Mouse (Mus musculus): ENCODE results near the gene Efna1. TPM values are rescaled to one million over a fixed set of nuclear protein-coding genes. Genes with fewer than 3 reads are reported as not detected.

Efna1 gene
- total RNA-seq, 4 experiments from 2014 or later: 7.9 to 12.6 (median 10.5) TPM

DNA sequence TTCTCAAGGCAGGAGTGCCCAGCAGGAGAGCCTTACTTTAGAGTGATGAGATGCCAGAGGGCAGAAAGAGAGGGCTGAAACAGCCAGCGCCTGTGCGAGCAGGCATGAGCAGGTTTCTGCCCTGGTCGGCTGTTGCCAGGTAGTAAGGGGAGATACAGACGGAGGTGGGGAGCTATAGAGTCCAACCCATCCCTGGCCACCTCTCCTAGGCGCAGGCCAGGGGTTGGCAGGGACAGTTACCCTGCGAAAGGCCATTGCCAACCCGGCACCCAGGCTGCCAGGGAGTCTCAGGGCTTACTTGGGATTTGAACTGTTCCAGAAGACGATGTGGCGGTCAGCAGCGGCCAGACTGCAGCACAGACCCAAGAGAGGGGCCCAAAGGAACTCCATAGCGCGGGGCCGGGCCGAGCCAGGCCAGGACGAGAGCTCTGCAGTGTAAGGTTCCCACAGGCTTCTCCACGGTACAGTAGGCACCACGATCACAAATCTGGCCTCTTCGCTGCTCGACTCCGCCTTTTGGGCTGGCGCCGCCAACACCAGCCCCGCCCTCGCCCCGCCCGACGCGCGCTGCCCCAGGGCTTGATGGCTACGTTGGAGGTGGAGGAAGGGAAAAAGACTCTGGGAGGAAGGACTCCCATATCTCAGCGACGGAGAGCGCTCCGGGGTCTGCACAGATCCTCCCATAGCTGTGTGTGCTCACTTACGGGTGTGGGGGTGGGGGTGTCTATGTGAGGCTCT lies 1.6 kb downstream of the Efna1 start:
- DNase-seq (ENCODE audit: low spot score in 2 of 2): peak; percentile 78 to 84

DNA sequence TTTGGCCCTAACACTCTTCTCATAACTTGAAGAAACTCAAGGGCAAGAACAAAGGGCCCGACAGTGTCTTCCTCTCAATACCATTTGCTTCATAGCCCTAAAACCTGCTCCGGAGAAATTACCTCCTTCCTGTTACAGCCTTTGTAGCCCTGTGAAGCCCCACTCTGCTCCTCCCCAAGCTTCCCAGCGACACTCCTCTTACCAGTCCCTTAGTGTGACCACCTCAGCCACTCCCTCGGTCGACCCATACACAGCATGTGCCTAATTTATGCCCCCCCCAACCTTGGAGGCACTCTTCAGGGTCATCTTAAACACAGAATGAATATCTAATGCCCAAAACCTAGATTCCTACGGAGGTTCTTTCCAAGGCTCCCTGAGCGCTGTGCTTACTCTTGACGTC lies 2.3 kb downstream of the Efna1 start:
- no peak for DNase-seq (ENCODE audit: low spot score in 2 of 2)

GRCm38 (mm10) chr3:89278107-89278506 lies 2.8 kb downstream of the Efna1 start:
- no peak for DNase-seq (ENCODE audit: low spot score in 2 of 2)

GRCm38 (mm10) chr3:89277281-89278021 lies 3.5 kb downstream of the Efna1 start:
- DNase-seq (ENCODE audit: low spot score in 2 of 2): no peak

GRCm38 (mm10) chr3:89276061-89276460 lies 4.9 kb downstream of the Efna1 start:
- DNase-seq (ENCODE audit: low spot score in 2 of 2): no peak

DNA sequence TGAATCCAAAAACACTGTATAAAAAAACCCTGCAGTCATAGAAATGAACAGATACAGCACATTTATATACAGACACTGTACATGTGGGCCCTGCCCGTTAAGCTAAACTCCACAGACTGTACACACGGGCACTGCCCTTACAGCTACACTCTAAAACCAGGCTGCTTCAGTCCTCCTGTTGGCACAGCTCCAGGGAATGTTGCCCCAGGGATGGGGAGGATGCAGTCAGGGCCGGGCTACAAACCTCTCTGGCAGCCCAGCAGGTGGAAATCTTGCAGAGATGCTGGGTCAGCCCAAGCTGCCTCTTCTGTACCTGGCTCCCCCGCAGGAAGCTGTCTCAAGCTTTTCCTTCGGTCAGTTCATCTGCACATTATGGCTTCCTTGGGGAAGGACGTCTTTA lies 9.2 kb downstream of the Efna1 start:
- DNase-seq (ENCODE audit: low spot score in 2 of 2): no peak

GRCm38 (mm10) chr3:89270891-89271290 lies 10.1 kb downstream of the Efna1 start:
- DNase-seq (ENCODE audit: low spot score in 2 of 2): peak; percentile 68 to 71

DNA sequence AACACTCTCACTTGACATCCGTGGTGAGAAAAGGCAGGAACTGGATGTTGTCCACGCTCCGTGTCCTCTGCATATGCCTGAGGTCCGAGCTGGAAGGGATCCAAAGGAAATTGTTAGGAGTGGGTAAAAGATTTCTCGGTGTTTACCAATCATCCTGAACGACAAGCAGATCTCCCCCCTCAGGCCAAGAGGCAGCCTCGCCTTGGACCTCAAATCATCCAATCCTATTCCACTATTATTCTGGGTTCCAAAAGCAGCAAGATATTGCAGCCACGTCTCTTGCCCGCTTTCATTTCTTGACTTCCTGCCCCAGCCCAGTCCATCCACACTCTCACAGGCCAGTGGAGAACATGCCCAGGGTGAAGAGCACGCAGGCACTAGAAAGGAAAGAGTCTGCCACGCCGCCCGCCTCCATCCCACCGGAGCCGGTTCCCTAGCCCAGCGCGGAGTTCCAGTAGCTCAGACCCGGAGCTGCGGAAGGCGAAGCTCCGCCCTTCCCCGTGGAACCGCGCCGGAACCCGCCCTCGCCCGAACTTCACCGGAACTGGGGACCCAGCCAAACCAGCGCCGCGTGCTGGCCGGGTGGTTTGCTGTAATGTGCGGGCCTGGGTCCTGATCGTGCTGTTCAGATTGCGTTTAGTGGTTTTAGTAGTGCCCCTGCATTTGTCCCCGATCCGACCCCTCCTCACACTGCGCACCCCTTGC lies 10.7 kb downstream of the Efna1 start, which contains the start of gene Slc50a1:
TSS of gene Slc50a1 (minus strand) at position 520 of the 705 bp plus-strand sequence.
- peak; percentile 60 to 80 for DNase-seq (ENCODE audit: low spot score in 2 of 2)

GRCm38 (mm10) chr3:89268916-89269315 lies 12.0 kb downstream of the Efna1 start:
- DNase-seq (ENCODE audit: low spot score in 2 of 2): no peak

GRCm38 (mm10) chr3:89266439-89266893 lies 14.5 kb downstream of the Efna1 start:
- DNase-seq (ENCODE audit: low spot score in 2 of 2): peak; percentile 78 to 83

DNA sequence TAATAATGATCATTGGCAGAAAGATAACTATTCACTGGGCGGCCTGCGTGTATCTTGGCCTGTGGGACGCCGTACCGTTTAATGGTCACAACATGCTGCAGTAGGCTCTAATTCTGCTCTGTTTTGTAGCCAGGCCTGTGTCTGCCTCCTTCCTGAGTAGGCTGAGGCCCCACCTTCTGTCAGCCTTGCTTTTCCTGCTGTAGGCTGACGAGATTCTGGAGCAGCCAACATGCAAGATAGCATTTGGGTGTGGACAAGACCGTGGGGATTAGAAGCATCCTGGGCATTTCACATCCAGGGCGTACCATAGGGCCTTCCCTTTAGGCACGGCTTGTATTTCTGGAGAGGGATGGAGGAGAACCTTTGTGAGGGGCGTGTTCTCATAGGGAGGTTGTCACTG lies 18.5 kb downstream of the Efna1 start:
- DNase-seq (ENCODE audit: low spot score in 2 of 2): no peak

GRCm38 (mm10) chr3:89260211-89260610 lies 20.7 kb downstream of the Efna1 start:
- no peak for DNase-seq (ENCODE audit: low spot score in 2 of 2)

- no peak for DNase-seq (ENCODE audit: low spot score in 2 of 2)
Measured at GRCm38 (mm10) chr3:89259076-89259475, 21.9 kb downstream of the Efna1 start, which contains the start of gene Dpm3. Gene Dpm3 (plus strand): TSS chr3:89259358.

DNA sequence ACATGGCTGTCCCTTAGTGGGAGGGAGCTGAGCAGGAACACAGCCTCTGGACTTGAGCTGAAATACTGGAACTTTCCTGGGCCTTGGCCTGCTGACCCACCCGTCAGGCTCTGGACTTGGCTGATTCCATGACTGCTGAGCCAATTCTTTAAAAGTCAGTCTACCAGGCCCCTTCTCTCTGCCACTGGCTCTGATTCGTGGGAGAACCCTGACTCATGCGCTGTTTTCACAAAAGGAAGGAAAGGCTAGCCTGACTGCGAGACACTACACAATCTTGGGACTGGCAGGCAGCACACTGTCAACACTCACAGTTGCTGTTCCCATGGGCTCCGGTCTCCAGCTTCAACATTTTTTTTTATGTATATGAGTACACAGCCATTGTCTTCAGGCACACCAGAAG lies 24.8 kb downstream of the Efna1 start:
- peak in 1 of 2 experiments; percentile 2 for DNase-seq (ENCODE audit: low spot score in 2 of 2)

DNA sequence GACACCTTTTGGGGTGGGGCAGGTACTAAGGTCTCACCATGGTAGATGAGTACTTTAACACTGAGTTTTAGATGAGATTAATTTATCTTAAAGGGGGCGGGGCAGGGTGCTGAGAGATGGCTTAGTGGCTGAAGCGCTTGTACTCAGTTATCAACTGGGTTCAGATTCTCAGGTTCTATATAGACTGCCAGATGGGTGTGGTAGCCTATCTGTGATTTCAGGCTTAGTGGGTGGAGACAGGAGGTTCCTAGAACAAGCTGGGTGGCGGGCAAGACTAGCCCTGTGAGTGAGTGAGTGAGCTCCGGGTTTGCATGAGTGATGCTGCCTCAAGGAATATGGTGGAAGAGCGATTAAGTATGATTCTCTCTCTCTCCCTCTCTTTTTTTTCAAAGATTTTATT lies 25.9 kb downstream of the Efna1 start:
- no peak for DNase-seq (ENCODE audit: low spot score in 2 of 2)

DNA sequence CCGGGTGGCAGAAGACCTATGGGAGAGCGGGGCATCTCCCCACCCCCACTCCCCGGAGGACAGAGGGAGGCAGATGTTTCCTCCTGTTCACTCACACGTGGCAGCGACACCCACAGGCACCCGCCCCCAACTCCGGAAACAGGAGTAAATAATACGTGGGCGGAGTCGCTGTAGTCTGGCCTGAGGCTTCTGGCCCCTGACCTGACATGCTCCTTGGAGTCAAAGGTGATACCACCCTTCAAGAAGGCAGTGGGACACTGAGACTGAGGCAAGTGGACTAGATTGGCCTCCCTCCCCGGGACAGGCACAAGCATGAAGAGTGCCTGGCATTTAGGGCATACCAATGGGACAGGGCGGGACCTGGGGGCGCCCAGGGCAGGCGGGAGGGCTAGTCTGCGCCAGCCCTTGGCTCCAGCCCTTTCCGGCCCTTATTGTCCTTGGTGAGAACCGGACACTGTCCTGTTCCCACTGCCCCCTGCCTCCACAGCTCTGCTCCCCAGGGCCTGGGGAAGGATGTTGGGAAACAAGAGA lies 29.5 kb downstream of the Efna1 start:
- no peak for DNase-seq (ENCODE audit: low spot score in 2 of 2)

DNA sequence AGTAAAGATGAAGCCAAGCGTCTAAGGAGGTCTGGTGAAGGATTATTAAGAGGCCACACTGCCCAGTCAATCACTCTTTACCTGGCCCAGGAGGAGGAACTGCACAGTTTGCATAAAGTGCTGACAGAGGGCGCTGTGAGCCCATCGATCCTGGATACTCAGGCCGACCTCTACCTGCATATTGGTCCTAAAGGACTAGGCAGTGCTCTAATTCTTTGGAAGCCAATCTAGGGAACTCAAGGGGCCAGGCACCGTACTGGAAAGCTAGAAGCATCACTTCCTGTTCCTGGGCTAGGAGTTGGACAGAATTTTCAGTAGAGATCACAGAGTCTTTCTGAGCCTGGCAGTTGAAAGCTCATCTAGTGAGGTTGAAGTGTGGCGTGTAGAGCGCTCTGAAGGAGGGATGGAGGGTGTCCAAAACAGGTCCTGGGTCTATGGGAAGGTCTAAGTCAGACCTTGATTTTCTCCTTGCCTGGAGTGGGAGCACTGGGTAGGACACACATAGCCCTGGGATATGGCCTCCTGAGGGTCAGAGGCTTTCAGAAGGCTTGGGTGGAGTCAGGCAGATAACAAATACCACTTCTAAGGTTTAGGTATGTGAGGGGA lies 30.4 kb downstream of the Efna1 start:
- no peak for DNase-seq (ENCODE audit: low spot score in 2 of 2)

DNA sequence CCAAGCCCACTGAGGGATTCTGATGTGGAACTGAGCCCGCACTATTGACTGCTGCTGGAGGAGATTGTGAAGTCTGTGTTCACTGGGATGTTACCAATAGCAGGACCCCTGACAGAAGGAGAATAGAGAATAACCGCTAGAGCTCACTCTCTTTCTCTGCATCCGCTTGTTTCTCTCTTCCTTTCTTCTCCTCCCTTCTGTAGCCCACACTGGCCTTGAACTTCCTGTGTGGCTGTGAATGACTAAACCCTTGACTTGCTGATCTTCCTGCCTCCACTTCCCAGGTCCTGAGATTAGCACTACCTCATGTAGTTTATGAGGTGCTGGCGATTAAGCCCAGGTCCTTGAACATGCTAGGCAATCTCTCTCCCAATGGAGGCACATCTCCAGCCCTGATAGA lies 33.5 kb downstream of the Efna1 start:
- no peak for DNase-seq (ENCODE audit: low spot score in 2 of 2)

DNA sequence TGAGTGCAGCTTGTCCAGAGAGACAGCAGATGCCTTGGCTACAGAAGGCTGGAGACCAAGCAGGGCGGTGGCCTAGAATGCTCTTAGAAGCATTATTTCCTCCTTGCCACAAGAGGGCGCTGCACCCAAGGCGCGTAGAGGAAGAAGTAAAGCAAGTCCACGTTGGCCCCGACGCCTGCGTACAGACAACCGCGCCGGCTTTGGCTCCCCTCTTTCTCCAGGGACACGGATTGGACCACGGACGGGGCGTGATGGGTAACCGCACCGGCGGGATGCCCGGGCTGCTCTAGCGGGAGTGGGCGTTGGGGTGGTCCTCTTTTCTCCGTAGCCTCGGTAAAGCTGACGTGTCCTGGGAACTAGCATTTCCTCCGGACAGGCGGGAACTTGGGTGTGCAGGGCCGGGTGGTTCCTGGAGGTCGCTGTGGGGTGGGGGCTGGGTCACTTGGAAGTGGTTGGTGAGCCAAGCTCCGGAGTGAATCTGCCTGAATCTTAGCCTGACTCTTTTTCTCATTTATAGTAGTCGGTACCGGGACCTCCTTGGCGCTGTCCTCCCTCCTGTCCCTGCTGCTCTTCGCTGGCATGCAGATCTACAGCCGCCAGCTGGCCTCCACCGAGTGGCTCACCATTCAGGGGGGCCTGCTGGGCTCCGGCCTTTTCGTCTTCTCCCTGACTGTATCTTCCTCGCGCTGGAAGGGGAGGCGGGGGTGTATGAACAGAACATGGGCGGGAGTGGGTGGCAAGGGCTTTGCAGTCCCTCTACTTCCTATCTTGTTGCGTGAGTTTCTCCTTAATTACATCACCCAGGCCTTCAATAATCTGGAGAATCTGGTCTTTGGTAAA lies 34.5 kb downstream of the Efna1 start, which contains the start of gene Trim46:
TSS of gene Trim46 (minus strand) at position 49 of the 840 bp plus-strand sequence.
- DNase-seq (ENCODE audit: low spot score in 2 of 2): peak; percentile 89 to 91

GRCm38 (mm10) chr3:89245688-89246171 lies 35.2 kb downstream of the Efna1 start, which contains the start of gene Krtcap2:
Gene Krtcap2 (plus strand): TSS chr3:89245966.
- DNase-seq (ENCODE audit: low spot score in 2 of 2): no peak

Data from layer of hippocampus, adult 8-10 months (tissue).